Mouse (Mus musculus) midbrain, embryonic 13.5 days (tissue): ENCODE results near the gene Ajuba. TPM values are rescaled to one million over a fixed set of nuclear protein-coding genes. Genes with fewer than 3 reads are reported as not detected.

Experiments used
- ATAC-seq: fragments of 200-750 bp; cut with Nextera tagmentation; 2 replicates; pipeline ENCODE4 v1.8.0; 2017; ENCODE audit warnings: mild to moderate bottlenecking, moderate TSS enrichment, moderate library complexity
- H3K27ac ChIP-seq: fragments of 300-500 bp; sonication (generic); 2 replicates; pipeline ENCODE4 v1.5.1; 2015; ENCODE audit warnings: inconsistent platforms, mild to moderate bottlenecking, moderate library complexity
- H3K27me3 ChIP-seq: fragments of 300-500 bp; sonication (generic); 2 replicates; pipeline ENCODE4 v1.6.1; 2015; ENCODE audit warnings: mild to moderate bottlenecking, inconsistent platforms
- H3K36me3 ChIP-seq: fragments of 300-500 bp; sonication (generic); 2 replicates; pipeline ENCODE4 v1.6.1; 2015; ENCODE audit warnings: mild to moderate bottlenecking, inconsistent platforms
- H3K4me1 ChIP-seq: fragments of 300-500 bp; sonication (generic); replicated peaks from 2 replicates; pipeline ENCODE4 v1.6.1; 2015; ENCODE audit warnings: inconsistent platforms
- H3K4me2 ChIP-seq: fragments of 300-500 bp; sonication (generic); replicated peaks from 2 replicates; pipeline ENCODE4 v1.6.1; 2015; ENCODE audit warnings: moderate library complexity, mild to moderate bottlenecking, inconsistent platforms
- H3K4me3 ChIP-seq: fragments of 300-500 bp; sonication (generic); replicated peaks from 2 replicates; pipeline ENCODE4 v1.5.1; 2015; ENCODE audit warnings: mild to moderate bottlenecking, inconsistent platforms
- H3K9ac ChIP-seq: fragments of 300-500 bp; sonication (generic); replicated peaks from 2 replicates; pipeline ENCODE4 v1.6.1; 2015; ENCODE audit warnings: mild to moderate bottlenecking, inconsistent platforms
- H3K9me3 ChIP-seq: fragments of 300-500 bp; sonication (generic); 2 replicates; pipeline ENCODE4 v1.6.1; 2016; ENCODE audit warnings: mild to moderate bottlenecking, inconsistent platforms
- WGBS: fragments of 180-500 bp; shearing (Covaris S2); methylation state at CpG from one replicate; pipeline ENCODE4 v1.1.7; 2015; 5-methylcytosine and 5-hydroxymethylcytosine counted together
- polyA plus RNA-seq: library from polyadenylated mRNA; unstranded; fragments of >200 nt; fragmentation: Nextera tagmentation; extraction: Ambion mirVana; gene quantifications from 2 replicates; pipeline ENCODE4 v1.2.1, GENCODE M21; 2015

Gene Ajuba
- polyA plus RNA-seq, 1 experiment from 2014 or later: 18.0 TPM

- ATAC-seq: no peak
- Histone ChIP-seq H3K9ac (no peak overlapping the region), H3K4me1 (peaks cover 44% of the 10 kb centered on the region), H3K4me2 (no peak overlapping the region), H3K27me3 (peaks cover 11% of the 10 kb centered on the region), H3K36me3 (peaks cover 23% of the 10 kb centered on the region), H3K4me3 (no peak overlapping the region), H3K9me3 (no peaks in the 10 kb centered on the region), H3K27ac (0 out of 2 replicates have a peak overlapping the region, but pooled peaks have one; percentile 12)
- WGBS: 56% methylated on average over 17 of the region's 17 CpGs
Observed at GRCm38 (mm10) chr14:54569451-54570392, 7.6 kb downstream of the Ajuba start.

GRCm38 (mm10) chr14:54568694-54569414 is 8.5 kb downstream of the Ajuba start:
- no peak; the same call in 1 of the 2 replicates for ATAC-seq
- 76% methylated on average over 15 of the region's 15 CpGs for WGBS
- no peak overlapping the region for H3K9ac ChIP-seq
- no peak overlapping the region for H3K4me2 ChIP-seq
- H3K4me3 ChIP-seq: no peak overlapping the region
- peaks cover 5% of the 10 kb centered on the region; the same call in 1 of the 2 replicates for H3K27me3 ChIP-seq
- no peaks in the 10 kb centered on the region for H3K9me3 ChIP-seq
- H3K36me3 ChIP-seq: peaks cover 23% of the 10 kb centered on the region
- no peak overlapping the region for H3K27ac ChIP-seq
- peaks cover 36% of the 10 kb centered on the region for H3K4me1 ChIP-seq

GRCm38 (mm10) chr14:54560527-54561242 is 16.7 kb downstream of the Ajuba start:
- WGBS: 87% methylated on average over 14 of the region's 14 CpGs
- Histone ChIP-seq H3K4me1 (no peaks in the 10 kb centered on the region), H3K27ac (no peak overlapping the region), H3K36me3 (no peaks in the 10 kb centered on the region), H3K9ac (no peak overlapping the region), H3K27me3 (no peaks in the 10 kb centered on the region), H3K4me2 (no peak overlapping the region), H3K4me3 (no peak overlapping the region), H3K9me3 (no peaks in the 10 kb centered on the region)
- no peak for ATAC-seq

- no peaks in the 10 kb centered on the region for H3K36me3 ChIP-seq
- 85% methylated on average over 8 of the region's 8 CpGs for WGBS
- no peak for ATAC-seq
- H3K4me2 ChIP-seq: no peak overlapping the region
- peaks cover 10% of the 10 kb centered on the region for H3K4me1 ChIP-seq
- no peaks in the 10 kb centered on the region for H3K27me3 ChIP-seq
- H3K9ac ChIP-seq: no peak overlapping the region
- no peak overlapping the region for H3K4me3 ChIP-seq
- no peak overlapping the region for H3K27ac ChIP-seq
- H3K9me3 ChIP-seq: no peaks in the 10 kb centered on the region
Observed at GRCm38 (mm10) chr14:54557330-54557729, 20.0 kb downstream of the Ajuba start.

GRCm38 (mm10) chr14:54553975-54554769 is 23.2 kb downstream of the Ajuba start, which contains the start of gene Haus4:
Gene Haus4 (minus strand): TSS chr14:54554616.
- H3K27me3 ChIP-seq: no peaks in the 10 kb centered on the region
- WGBS: under 1% methylated on average over 76 of the region's 76 CpGs
- peaks cover 10% of the 10 kb centered on the region for H3K4me1 ChIP-seq
- peak; percentile 94 for ATAC-seq
- H3K36me3 ChIP-seq: peaks cover 15% of the 10 kb centered on the region
- H3K27ac ChIP-seq: peak within 1 kb of the TSS; percentile 72
- no peaks in the 10 kb centered on the region for H3K9me3 ChIP-seq
- peak within 1 kb of the TSS; percentile 73 for H3K9ac ChIP-seq
- peak within 1 kb of the TSS; percentile 75 for H3K4me2 ChIP-seq
- H3K4me3 ChIP-seq: peak within 1 kb of the TSS; percentile 52

- Histone ChIP-seq H3K27me3 (no peaks in the 10 kb centered on the region), H3K27ac (peak overlapping the region; percentile 72; the same call in 1 of the 2 replicates), H3K9ac (peak overlapping the region; percentile 73), H3K9me3 (no peaks in the 10 kb centered on the region), H3K4me1 (peaks cover 10% of the 10 kb centered on the region), H3K36me3 (peaks cover 18% of the 10 kb centered on the region), H3K4me2 (peak overlapping the region; percentile 75), H3K4me3 (peak overlapping the region; percentile 52)
- peak; percentile 10; the same call in 1 of the 2 replicates for ATAC-seq
- 5% methylated on average over 21 of the region's 21 CpGs for whole genome bisulfite sequencing
Observed at GRCm38 (mm10) chr14:54553454-54553974, 23.8 kb downstream of the Ajuba start.

GRCm38 (mm10) chr14:54544703-54545102 is 32.7 kb downstream of the Ajuba start:
- no peak overlapping the region for H3K4me2 ChIP-seq
- no peak overlapping the region for H3K4me3 ChIP-seq
- H3K9me3 ChIP-seq: no peaks in the 10 kb centered on the region
- no peaks in the 10 kb centered on the region for H3K4me1 ChIP-seq
- no peak overlapping the region for H3K27ac ChIP-seq
- ATAC-seq: no peak
- no peak overlapping the region for H3K9ac ChIP-seq
- 91% methylated on average over 5 of the region's 5 CpGs for WGBS
- H3K27me3 ChIP-seq: no peaks in the 10 kb centered on the region
- peaks cover 29% of the 10 kb centered on the region for H3K36me3 ChIP-seq

- WGBS: 59% methylated on average over 11 of the region's 11 CpGs
- Histone ChIP-seq H3K4me3 (no peak overlapping the region), H3K9me3 (no peaks in the 10 kb centered on the region), H3K9ac (no peak overlapping the region; the same call in 1 of the 2 replicates), H3K4me2 (no peak overlapping the region), H3K36me3 (peaks cover 12% of the 10 kb centered on the region), H3K27ac (no peak overlapping the region), H3K27me3 (no peaks in the 10 kb centered on the region), H3K4me1 (no peaks in the 10 kb centered on the region)
- ATAC-seq: no peak
Observed at GRCm38 (mm10) chr14:54540771-54541170, 36.6 kb downstream of the Ajuba start.

- no peak for ATAC-seq
Observed at GRCm38 (mm10) chr14:54538580-54538979, 38.8 kb downstream of the Ajuba start.

GRCm38 (mm10) chr14:54528446-54529111 is 48.8 kb downstream of the Ajuba start:
- Histone ChIP-seq H3K4me3 (no peak overlapping the region), H3K27me3 (no peaks in the 10 kb centered on the region), H3K9me3 (no peaks in the 10 kb centered on the region), H3K36me3 (no peaks in the 10 kb centered on the region), H3K9ac (no peak overlapping the region), H3K4me2 (peak overlapping the region; percentile 66; the same call in 1 of the 2 replicates), H3K27ac (no peak overlapping the region), H3K4me1 (peaks cover 19% of the 10 kb centered on the region)
- peak; percentile 75 for ATAC-seq
- 12% methylated on average over 17 of the region's 17 CpGs for WGBS

More at GRCm38 (mm10) chr14:54538580-54538979, 38.8 kb downstream of the Ajuba start:
- Histone ChIP-seq H3K4me1 (no peaks in the 10 kb centered on the region), H3K4me3 (no peak overlapping the region), H3K27me3 (no peaks in the 10 kb centered on the region), H3K27ac (no peak overlapping the region), H3K4me2 (no peak overlapping the region), H3K9me3 (no peaks in the 10 kb centered on the region), H3K9ac (no peak overlapping the region), H3K36me3 (peaks cover 11% of the 10 kb centered on the region)
- 82% methylated on average over 2 of the region's 2 CpGs for WGBS
